21 mouse cellular contexts compared by ENCODE assay signal in the genomic region with DNA sequence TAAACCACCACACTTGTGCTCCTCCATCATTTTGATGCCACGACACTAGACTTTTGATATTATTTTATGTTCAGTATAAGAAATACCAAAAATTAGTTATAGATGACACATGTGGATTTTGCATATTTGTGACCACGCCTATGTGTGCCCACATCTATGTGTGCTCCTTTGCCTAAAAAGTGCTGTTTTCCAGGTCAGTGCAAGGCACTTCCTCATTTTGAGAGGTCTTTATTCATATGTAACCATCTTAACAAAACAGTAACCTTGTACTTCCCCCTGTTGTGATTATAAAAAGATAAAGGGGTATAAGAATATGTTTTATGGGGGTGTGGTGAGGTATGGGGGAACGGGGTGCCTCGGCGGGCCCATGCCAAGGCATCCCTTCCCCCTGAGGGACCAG. TPM values are rescaled to one million over a fixed set of nuclear protein-coding genes. Genes with fewer than 3 reads are reported as not detected.
DNase-seq lines count a peak whose midpoint lies in the region; ATAC-seq and TF ChIP-seq lines count a peak whose summit lies in the region.
"Had no signal": no experiment of that assay in that cellular context is flagged by ENCODE, and none has a peak within 500 bp of the region (broad histone marks: within the 10 kb centered on the region; RNA-seq: fewer than 3 reads in every experiment).

No protein-coding gene starts in this region.

- no peaks in the 10 kb centered on the region for H3K27me3 ChIP-seq in hindbrain, embryonic 15.5 days
- no peaks in the 10 kb centered on the region for H3K27me3 ChIP-seq in hindbrain, postnatal 0 days (ENCODE audit: insufficient read depth, low read length)
- H3K27me3 ChIP-seq: forebrain, embryonic 13.5 days had no signal

- DNase-seq in hindbrain, postnatal 0 days (ENCODE audit: low spot score) = no peak
- peak; percentile 63 for DNase-seq in MEL-GATA-1-ER (ENCODE audit: extremely low read depth, low read depth)
- DNase-seq in left cerebral cortex, postnatal 14 days (ENCODE audit: low spot score in 2 of 2) = no peak
- no peak for DNase-seq in layer of hippocampus, adult 2 months (ENCODE audit: low spot score in 2 of 2)
- DNase-seq in embryo, embryonic 10 days (ENCODE audit: low spot score) = no peak
- DNase-seq: adrenal gland, postnatal 10 days; cerebellum, adult 11-12 months; cerebellum, adult 9-10 months; cerebellum, postnatal 25 days; forebrain, postnatal 0 days; gastrocnemius, postnatal 25 days; heart, adult 18-20 months; heart, postnatal 10 days had no signal

- no peak overlapping the region for H3K27ac ChIP-seq in hindbrain, embryonic 15.5 days (replicated peaks)
- no peak overlapping the region for H3K27ac ChIP-seq in hindbrain, postnatal 0 days
- no peak overlapping the region for H3K27ac ChIP-seq in layer of hippocampus, adult 2 months
- H3K27ac ChIP-seq: embryonic facial prominence, embryonic 10.5 days; forebrain, embryonic 13.5 days; heart, embryonic 10.5 days; hindbrain, embryonic 10.5 days; hindbrain, embryonic 14.5 days had no signal

- intact Hi-C loops in left cerebral cortex, postnatal 14 days (cut with DNase I) = no loop called here

- WGBS in hindbrain, embryonic 15.5 days = 95% methylated on average over 5 of the region's 5 CpGs
- 96% methylated on average over 5 of the region's 5 CpGs for WGBS in hindbrain, postnatal 0 days

- ATAC-seq in hindbrain, embryonic 15.5 days (ENCODE audit: low FRiP score, low read depth) = peak; percentile 16; the same call in 1 of the 2 replicates
- no peak for ATAC-seq in hindbrain, postnatal 0 days
- ATAC-seq in megakaryocyte, adult 5-6 weeks (ENCODE audit: poor library complexity, severe bottlenecking) = peak; percentile 77
- ATAC-seq: forebrain, embryonic 13.5 days; forebrain, postnatal 0 days; inflammation-experienced regulatory T-cells, adult 6 months had no signal

- H3K36me3 ChIP-seq in hindbrain, embryonic 15.5 days = no peaks in the 10 kb centered on the region
- H3K36me3 ChIP-seq in hindbrain, postnatal 0 days (ENCODE audit: insufficient read depth, low read length) = no peaks in the 10 kb centered on the region
- H3K36me3 ChIP-seq: embryonic facial prominence, embryonic 10.5 days; heart, embryonic 10.5 days; hindbrain, embryonic 10.5 days had no signal

- H3K9me3 ChIP-seq in hindbrain, embryonic 15.5 days = no peaks in the 10 kb centered on the region
- no peaks in the 10 kb centered on the region for H3K9me3 ChIP-seq in hindbrain, postnatal 0 days (ENCODE audit: low read length)
- H3K9me3 ChIP-seq: embryonic facial prominence, embryonic 10.5 days; forebrain, embryonic 13.5 days; heart, embryonic 10.5 days; hindbrain, embryonic 10.5 days had no signal

- TF ChIP-seq CTCF in hindbrain, postnatal 0 days (IDR thresholded peaks at IDR 0.05; ENCODE audit: low read depth) = no peak
- no peak for TF ChIP-seq CTCF in layer of hippocampus, adult 2 months (conservative IDR thresholded peaks at IDR 0.05)

- no peak overlapping the region for H3K4me2 ChIP-seq in hindbrain, embryonic 15.5 days
- no peak overlapping the region for H3K4me2 ChIP-seq in hindbrain, postnatal 0 days (ENCODE audit: low read depth, low read length)
- H3K4me2 ChIP-seq: forebrain, embryonic 13.5 days; hindbrain, embryonic 14.5 days had no signal

- no peaks in the 10 kb centered on the region; the same call in 1 of the 2 replicates for H3K4me1 ChIP-seq in hindbrain, embryonic 15.5 days (replicated peaks)
- no peaks in the 10 kb centered on the region for H3K4me1 ChIP-seq in hindbrain, postnatal 0 days (ENCODE audit: insufficient read depth, low read length)
- H3K4me1 ChIP-seq: forebrain, embryonic 13.5 days; hindbrain, embryonic 10.5 days had no signal

- H3K9ac ChIP-seq in hindbrain, embryonic 15.5 days = no peak overlapping the region
- no peak overlapping the region for H3K9ac ChIP-seq in hindbrain, postnatal 0 days (replicated peaks; ENCODE audit: low read length)
- H3K9ac ChIP-seq: forebrain, embryonic 13.5 days; forebrain, postnatal 0 days; hindbrain, embryonic 14.5 days had no signal

- H3K4me3 ChIP-seq in hindbrain, embryonic 15.5 days = no peak overlapping the region
- no peak overlapping the region for H3K4me3 ChIP-seq in hindbrain, postnatal 0 days (ENCODE audit: low read length)
- H3K4me3 ChIP-seq in layer of hippocampus, adult 2 months = no peak overlapping the region
- H3K4me3 ChIP-seq: embryonic facial prominence, embryonic 10.5 days; forebrain, embryonic 13.5 days; heart, embryonic 10.5 days; hindbrain, embryonic 10.5 days had no signal

RNA-seq across cellular contexts. Expression of gene Arhgap32, which starts 22.7 kb away (rescaled TPM):
- 12.3 and 13.5 TPM in 2 replicates for polyA plus RNA-seq in hindbrain, embryonic 15.5 days (2015; fragmentation: Nextera tagmentation; extraction: Ambion mirVana)
- 41.2 and 66.7 TPM in 2 replicates for total RNA-seq in hindbrain, postnatal 0 days (2014; rRNA removed)
- 7.3 and 8.2 TPM in 2 replicates for polyA plus RNA-seq in hindbrain, postnatal 0 days (2015; fragmentation: Nextera tagmentation; extraction: Ambion mirVana)
- 4.9 and 5.0 TPM in 2 replicates for total RNA-seq in megakaryocyte, adult 5-6 weeks (2015)
- 1.5 and 2.8 TPM in 2 replicates for total RNA-seq in megakaryocyte, adult 5-6 weeks (2017)
- 100 to 1,000 TPM; 342 to 403 TPM for total RNA-seq in left cerebral cortex, postnatal 14 days (2021)
- total RNA-seq in layer of hippocampus, adult 2 months (2021) = 100 to 1,000 TPM; 226 to 232 TPM
